Mouse (Mus musculus) cerebellum, adult 9-11 months (tissue): ENCODE measurements around the gene Grhpr.
"Not testable (repeated sequence)": the region's sequence is repeated elsewhere in the genome, so short reads cannot be mapped to it uniquely, and the experiment has no call there.

Source experiments
- DNase-seq: peaks from one replicate; pipeline ENCODE4 v3.0.0; 2022

Grhpr gene

DNA sequence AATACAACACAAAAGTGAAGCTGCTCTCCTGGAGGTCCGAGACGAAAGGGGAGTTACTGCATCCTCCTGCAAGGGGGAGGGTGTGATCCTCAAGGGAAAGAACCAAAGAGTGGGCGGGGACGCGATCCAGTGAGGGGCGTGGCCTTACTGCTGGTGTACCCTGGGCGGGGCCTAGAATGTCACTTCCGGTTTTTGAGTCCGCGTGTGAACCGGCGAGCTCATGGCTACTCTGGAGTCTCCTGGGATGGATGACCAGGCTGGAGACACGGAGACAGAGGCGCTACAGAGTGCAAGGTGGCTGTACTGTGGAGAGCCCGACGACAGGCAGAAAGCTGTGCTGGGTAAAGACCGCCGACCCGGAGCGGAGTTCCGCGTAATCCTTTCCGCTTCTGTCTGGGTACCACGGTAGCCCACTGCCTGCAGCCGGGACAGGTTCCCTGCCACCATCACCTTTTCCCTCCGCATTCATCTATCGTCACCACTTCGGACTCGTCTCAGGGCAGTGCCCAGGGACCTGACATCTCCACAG is 37.3 kb downstream of the Grhpr start, which contains the start of gene Polr1e:
Gene Polr1e (plus strand): TSS at position 132 of the 529 bp plus-strand sequence.
- peak; percentile 85 for DNase-seq

DNA sequence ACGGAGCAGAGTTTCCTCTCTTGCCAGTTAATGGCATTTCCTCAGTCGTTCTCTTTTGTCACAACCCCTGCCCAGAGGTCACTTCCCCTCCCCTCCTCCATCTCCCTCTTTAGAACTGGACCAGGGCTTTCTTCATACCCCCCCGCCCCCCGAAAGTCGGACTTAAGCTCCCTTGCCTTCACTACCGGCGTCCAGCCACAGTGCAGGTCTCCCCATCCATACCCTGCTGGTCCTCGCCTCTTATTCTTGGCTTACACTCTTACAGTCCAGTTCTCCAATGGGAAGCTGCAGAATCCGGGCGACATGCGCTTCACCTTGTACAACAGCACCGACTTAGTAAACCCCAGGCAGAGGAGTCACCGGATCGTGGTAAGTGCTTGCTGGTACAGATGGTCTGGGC is 37.8 kb downstream of the Grhpr start:
- DNase-seq = no peak

DNA sequence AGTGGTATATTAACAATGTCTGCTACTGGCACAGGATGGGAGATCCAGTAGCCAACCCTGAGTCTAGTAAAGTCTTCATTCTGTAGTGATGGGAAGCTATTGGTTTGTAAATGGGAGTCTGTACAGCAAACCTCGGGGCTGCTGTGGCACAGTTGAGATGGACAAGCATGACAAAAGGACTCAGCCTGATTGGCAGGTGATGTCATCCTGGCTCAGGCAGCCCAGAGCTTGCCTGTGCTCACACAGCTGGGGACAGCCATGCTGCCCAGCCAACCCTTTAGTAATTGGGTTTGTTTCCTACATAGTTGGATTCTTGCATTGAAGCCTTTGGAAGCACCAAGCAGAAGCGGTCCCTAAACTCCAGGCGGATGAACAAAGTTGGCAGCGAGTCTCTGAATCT is 45.3 kb downstream of the Grhpr start:
- no peak for DNase-seq

DNA sequence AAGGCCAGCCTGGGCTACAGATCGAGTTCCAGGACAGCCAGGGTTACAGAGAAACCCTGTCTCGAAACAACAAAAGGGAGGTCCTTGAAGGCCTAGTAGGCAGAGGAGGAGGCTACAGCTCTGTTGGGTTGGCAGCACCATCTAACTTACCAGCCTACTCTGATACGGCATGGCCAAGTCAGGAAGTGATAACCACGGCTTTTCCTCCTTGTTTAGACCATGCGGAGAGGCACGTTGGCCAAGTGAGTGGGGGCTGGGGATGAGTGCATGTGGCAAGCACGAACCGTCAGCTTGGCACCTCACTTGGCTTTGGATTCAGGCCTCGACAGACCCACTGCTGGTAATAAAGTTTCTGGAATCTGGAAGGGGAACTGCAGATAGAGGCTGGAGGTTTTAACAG is 51.4 kb downstream of the Grhpr start:
- DNase-seq = no peak

DNA sequence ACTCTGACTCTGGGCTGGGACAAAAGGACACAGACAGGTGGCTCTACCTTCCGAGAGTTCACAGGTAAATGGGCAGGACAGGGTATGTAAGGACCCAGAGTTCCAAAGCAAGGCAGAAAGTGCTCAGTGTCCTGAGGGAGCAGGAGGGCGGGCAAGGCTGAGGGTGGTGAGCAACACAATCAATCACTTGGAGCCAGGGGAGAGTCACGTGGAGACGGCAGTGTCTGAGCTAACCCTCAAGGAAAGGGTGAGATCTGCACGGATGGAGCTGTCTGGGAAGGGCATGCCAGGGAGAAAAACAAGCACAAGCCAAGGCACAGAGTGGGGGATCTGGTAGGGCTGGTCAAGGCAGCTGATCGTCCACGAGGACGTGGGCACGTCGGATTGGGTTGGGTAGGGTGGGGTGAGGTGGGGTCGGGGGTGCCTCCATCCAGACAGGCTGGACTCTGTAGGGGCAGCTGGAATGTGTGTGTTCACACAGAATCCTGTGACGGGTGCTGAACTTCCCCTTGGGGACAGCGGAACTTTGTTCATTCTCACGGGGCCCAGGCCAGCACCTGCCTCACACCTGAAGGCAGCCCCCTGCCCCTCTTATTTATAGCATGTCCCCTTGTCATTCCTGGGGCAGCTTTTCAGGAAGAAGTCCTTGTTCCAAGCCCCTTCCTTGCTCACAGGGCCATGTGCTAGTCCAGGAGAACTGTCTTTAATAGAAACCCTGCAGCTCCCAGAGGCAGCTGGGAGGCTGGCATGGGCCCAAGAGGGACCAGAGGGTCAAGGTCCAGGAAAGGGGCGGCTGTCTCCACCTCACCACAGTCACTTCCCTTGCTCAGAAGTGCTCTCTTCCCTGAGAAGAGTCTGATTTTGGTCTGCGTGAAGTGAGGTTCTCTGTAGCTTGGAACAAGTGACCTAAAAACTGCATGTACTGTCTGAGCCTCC is 53.8 kb downstream of the Grhpr start:
- no peak for DNase-seq

DNA sequence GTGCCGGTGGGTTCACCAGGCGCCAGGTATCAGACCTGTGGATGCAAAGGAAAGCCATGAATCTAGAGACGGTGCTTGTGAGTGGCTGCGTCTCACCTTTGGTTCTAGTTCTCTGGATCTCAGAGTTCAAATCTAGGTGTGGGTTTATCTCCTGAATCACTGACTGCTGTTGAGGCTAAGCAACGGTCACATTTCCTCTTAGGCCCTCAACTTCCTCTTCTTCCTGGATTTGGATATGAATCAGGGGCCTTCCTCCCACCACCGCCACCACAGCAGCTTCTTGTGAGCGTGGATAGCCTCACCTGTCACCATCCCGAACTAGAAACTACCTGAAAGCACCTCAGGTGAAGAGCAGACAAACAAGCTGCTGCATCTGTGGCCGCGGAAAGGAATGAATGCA is 54.9 kb downstream of the Grhpr start:
- no peak for DNase-seq

DNA sequence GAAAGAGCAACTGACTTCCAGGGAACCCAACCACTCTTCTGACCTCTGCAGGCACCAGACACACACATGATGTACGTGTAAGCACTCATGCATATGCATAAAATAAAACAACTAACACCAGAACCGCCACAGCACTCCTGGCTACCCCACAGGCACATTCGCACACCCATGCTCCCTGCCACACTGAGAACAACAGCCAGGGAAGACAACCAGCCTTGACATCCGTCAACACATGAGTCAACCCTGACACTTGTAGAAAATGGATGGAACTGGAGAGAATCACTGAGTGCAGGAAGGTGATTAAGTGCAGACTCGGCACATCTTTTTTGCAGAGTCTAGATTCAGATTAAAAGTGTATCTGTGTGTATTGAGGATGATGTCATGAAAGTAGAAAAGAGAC is 55.4 kb downstream of the Grhpr start:
- no peak for DNase-seq

DNA sequence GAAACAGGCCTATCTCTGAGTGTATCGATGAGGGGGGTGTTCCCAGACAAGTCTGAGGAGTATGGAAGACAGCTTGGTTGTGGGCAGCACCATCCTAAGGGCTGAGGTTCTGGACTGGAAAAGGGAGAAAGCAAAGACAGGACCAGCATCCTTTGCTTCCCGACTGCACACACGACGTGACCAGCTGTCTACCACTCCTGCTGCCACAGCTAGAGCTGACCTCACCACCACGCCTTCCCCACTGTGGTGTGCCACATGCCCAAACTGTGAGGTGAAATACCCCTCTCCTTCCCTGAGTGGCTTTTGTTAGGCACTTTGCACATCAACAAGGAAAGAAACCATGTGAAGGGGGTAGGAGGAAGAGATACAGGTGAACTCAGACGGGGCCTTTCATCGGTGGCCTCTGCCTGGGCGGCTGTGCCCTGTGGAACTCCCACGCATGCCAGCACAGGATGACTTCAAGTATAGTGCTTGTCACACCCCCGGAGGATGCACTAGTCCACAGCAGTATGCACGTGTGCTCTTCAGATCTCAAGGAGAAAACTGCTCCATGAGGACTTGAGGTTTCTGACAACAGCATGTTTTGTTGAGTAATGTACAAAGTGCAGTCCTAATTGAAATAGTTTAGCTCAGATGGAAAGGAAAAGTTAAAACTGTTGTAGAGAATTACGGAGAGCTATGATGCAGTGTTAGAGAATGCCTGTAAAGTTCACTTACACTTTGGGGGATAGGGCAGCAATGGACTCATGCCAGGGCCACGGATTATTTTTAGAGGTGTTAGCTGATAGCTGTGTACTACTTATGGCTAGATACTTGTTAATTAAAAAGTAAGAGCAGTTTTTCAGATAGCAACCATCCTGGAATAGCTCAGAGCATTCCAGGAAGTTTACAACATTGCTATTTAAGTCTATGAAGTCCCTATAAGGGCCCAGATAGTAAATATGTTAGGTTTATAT is 56.5 kb downstream of the Grhpr start:
- no peak for DNase-seq

DNA sequence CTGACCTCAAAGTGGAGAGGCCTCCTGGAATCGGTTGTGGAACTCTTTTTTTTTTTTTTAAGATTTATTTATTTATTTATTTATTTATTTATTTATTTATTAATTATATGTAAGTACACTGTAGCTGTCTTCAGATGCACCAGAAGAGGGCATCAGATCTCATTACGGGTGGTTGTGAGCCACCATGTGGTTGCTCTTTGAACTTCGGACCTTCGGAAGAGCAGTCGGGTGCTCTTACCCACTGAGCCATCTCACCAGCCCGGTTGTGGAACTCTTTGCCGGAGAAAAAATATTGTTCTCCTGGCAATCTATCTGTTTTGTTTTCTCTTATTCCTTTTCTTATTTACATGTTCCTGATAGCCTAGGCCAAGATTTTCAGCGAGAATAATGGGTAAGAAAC is 57.7 kb downstream of the Grhpr start:
- not testable (repeated sequence) for DNase-seq

DNA sequence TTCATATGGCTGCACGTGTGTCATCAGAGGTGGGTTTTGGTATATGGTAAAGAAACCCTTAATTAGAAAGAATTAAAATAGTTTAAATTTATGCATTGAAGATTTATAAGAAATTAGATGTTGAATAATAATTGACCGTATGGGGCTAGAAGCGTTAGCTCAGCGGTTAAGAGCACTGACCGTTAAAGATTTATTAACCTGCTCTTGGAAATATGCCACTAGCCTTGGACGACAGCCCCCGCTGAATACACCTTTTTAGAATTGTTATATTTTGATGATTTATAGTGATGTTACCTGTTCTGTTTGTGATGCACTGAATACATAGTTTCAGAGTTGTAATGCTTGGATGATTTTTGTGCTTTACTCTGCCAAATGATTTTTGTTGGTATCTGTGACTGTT is 58.4 kb downstream of the Grhpr start:
- DNase-seq = not testable (repeated sequence)
